Mouse (Mus musculus): ENCODE measurements around the gene Mpo. TPM values are rescaled to one million over a fixed set of nuclear protein-coding genes. Genes with fewer than 3 reads are reported as not detected.

Mpo gene
- polyA plus RNA-seq, 1 experiment from 2014 or later = 3.7 TPM

DNA sequence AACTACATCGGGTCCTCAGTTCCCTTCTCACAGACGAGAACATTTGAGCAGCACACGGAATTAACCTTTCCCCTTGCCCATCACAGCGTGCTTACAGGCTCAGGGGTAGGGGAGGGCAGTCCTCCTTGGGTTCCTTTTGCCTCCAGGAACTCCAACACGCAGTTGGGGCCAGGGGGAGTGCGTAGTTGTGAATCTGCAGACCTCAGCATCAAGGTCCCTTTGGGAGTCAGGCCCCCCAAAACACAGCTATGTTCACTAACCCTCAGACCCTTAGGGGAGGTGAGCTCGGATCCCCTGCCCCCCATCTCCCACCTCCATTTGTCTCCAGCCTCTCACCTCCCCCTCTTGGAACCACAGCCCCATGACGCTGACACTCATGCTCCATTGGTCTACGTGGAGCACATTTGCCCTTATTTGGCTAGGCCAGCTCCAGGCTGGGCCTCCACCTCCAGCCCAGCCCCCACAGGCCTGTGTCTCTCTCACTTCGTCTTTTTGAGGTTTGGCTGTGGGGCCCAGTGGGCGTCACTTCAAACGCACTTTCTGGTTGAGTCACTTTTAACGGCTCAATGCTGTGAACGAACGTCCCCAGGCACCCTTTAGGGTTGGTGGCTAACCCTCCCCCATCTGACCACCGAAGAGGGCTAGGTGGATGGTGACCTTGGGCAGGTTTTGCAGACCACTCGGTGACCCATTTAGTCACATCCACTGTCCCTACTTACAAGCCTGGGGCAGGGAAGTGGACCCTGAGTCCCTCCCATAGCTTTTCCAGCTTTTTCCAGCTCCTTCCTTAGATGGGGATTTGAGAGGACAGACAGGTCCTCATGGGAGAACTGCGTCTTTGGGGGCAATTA, 44.0 kb upstream of the Mpo start:
- DNase-seq (ENCODE audit: low spot score) (no peak), ATAC-seq (ENCODE audit: insufficient number of reproducible peaks, low FRiP score, low TSS enrichment, low read depth) (no peak)
- no peaks in the 10 kb centered on the region for H3K27me3 ChIP-seq (ENCODE audit: control insufficient read depth, insufficient read depth, low read length)
- no peaks in the 10 kb centered on the region for H3K9me3 ChIP-seq (ENCODE audit: control insufficient read depth, low read length)
- no peak overlapping the region for H3K27ac ChIP-seq (replicated peaks; ENCODE audit: low read depth, low read length)
- no peak overlapping the region for H3K9ac ChIP-seq (ENCODE audit: low read length)
- H3K36me3 ChIP-seq (ENCODE audit: control insufficient read depth, insufficient read depth, low read length) = peaks cover 3% of the 10 kb centered on the region; the same call in 1 of the 2 replicates
- WGBS = 32% methylated on average over 18 of the region's 18 CpGs
- no peak overlapping the region for H3K4me3 ChIP-seq (ENCODE audit: low read depth, low read length)
- H3K4me1 ChIP-seq (ENCODE audit: control insufficient read depth, insufficient read depth, low read length) = 0 out of 2 replicates have a peak, but pooled peaks cover 2% of the 10 kb centered on the region
- H3K4me2 ChIP-seq (ENCODE audit: low read depth, severe bottlenecking) = no peak overlapping the region

DNA sequence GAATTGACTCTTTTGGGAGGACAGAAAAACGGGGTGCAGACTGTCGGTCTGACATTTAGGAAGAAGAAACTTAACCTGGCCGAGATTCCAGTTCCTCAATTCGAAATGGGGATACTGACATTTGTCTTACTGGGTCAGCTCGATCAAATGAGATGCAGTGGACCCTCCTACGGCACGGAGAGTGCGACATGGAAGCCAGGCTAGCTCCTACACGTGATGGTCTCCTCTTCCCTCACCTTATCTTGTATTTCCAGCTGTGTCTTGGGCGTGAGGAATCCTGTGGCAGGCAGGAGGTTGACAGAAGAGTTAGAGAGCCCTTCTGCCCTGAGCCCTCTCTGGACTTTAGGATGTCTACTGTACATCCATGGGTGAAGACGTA, 43.3 kb upstream of the Mpo start:
- no peaks in the 10 kb centered on the region for H3K36me3 ChIP-seq (ENCODE audit: control insufficient read depth, insufficient read depth, low read length)
- no peak overlapping the region for H3K9ac ChIP-seq (ENCODE audit: low read length)
- WGBS = 82% methylated on average over 11 of the region's 11 CpGs
- ATAC-seq (ENCODE audit: insufficient number of reproducible peaks, low FRiP score, low TSS enrichment, low read depth) = no peak
- no peak overlapping the region for H3K4me2 ChIP-seq (ENCODE audit: low read depth, severe bottlenecking)
- no peaks in the 10 kb centered on the region for H3K9me3 ChIP-seq (ENCODE audit: control insufficient read depth, low read length)
- no peak overlapping the region for H3K27ac ChIP-seq (replicated peaks; ENCODE audit: low read depth, low read length)
- H3K4me1 ChIP-seq (ENCODE audit: control insufficient read depth, insufficient read depth, low read length) = 0 out of 2 replicates have a peak, but pooled peaks cover 2% of the 10 kb centered on the region
- H3K27me3 ChIP-seq (ENCODE audit: control insufficient read depth, insufficient read depth, low read length) = no peaks in the 10 kb centered on the region
- no peak overlapping the region for H3K4me3 ChIP-seq (ENCODE audit: low read depth, low read length)
- DNase-seq (ENCODE audit: low spot score) = no peak

DNA sequence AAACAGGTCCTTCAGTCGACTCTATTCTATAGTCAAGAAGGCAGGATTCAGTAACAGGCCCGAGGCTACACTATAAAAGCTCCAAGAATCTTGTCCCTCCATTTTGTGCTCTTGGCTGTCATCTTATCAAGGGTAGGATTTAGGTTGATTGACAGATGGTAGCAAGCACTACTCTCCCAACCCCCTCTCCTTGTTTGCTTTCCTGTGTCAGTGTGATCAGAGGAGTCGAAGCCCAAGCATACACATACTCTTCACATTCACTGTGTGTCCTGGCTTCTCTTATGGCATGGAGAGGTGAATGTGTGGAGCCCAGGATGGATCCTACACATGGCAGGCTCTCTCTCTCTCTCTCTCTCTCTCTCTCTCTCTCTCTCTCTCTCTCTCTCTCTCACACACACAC, 42.9 kb upstream of the Mpo start:
- DNase-seq (ENCODE audit: low spot score) (no peak), ATAC-seq (ENCODE audit: insufficient number of reproducible peaks, low FRiP score, low TSS enrichment, low read depth) (no peak)
- no peaks in the 10 kb centered on the region for H3K27me3 ChIP-seq (ENCODE audit: control insufficient read depth, insufficient read depth, low read length)
- H3K4me1 ChIP-seq (ENCODE audit: control insufficient read depth, insufficient read depth, low read length) = 0 out of 2 replicates have a peak, but pooled peaks cover 2% of the 10 kb centered on the region
- no peak overlapping the region for H3K4me3 ChIP-seq (ENCODE audit: low read depth, low read length)
- H3K9ac ChIP-seq (ENCODE audit: low read length) = no peak overlapping the region
- H3K27ac ChIP-seq (replicated peaks; ENCODE audit: low read depth, low read length) = no peak overlapping the region
- no peaks in the 10 kb centered on the region for H3K9me3 ChIP-seq (ENCODE audit: control insufficient read depth, low read length)
- no peak overlapping the region for H3K4me2 ChIP-seq (ENCODE audit: low read depth, severe bottlenecking)
- 79% methylated on average over 3 of the region's 3 CpGs for WGBS
- H3K36me3 ChIP-seq (ENCODE audit: control insufficient read depth, insufficient read depth, low read length) = no peaks in the 10 kb centered on the region

DNA sequence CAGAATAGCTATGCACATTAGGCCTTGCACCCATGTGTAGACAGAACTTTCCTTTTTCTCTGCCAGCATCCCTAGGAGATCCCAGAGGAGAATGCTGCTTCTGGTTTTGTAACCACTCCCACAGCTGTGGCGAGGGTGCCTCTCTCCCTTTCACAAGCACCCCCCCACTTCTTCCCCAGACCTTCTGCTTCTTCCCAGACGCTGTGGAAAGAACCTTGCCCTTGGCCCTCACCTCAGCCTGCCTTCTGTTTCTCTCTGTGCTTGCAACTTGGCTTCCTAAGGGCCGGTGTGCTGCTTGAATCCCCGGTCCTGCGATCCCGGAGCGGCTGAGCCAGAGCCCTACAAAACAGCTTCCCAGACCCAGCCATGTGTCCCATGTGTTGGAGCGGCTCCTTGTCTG, 42.4 kb upstream of the Mpo start:
- H3K4me2 ChIP-seq (ENCODE audit: low read depth, severe bottlenecking) = no peak overlapping the region
- H3K4me3 ChIP-seq (ENCODE audit: low read depth, low read length) = no peak overlapping the region
- H3K27me3 ChIP-seq (ENCODE audit: control insufficient read depth, insufficient read depth, low read length) = no peaks in the 10 kb centered on the region
- H3K36me3 ChIP-seq (ENCODE audit: control insufficient read depth, insufficient read depth, low read length) = no peaks in the 10 kb centered on the region
- no peak for DNase-seq (ENCODE audit: low spot score)
- no peak overlapping the region for H3K27ac ChIP-seq (replicated peaks; ENCODE audit: low read depth, low read length)
- no peak overlapping the region for H3K9ac ChIP-seq (ENCODE audit: low read length)
- 84% methylated on average over 8 of the region's 8 CpGs for WGBS
- H3K4me1 ChIP-seq (ENCODE audit: control insufficient read depth, insufficient read depth, low read length) = 0 out of 2 replicates have a peak, but pooled peaks cover 2% of the 10 kb centered on the region
- H3K9me3 ChIP-seq (ENCODE audit: control insufficient read depth, low read length) = no peaks in the 10 kb centered on the region
- no peak for ATAC-seq (ENCODE audit: insufficient number of reproducible peaks, low FRiP score, low TSS enrichment, low read depth)

DNA sequence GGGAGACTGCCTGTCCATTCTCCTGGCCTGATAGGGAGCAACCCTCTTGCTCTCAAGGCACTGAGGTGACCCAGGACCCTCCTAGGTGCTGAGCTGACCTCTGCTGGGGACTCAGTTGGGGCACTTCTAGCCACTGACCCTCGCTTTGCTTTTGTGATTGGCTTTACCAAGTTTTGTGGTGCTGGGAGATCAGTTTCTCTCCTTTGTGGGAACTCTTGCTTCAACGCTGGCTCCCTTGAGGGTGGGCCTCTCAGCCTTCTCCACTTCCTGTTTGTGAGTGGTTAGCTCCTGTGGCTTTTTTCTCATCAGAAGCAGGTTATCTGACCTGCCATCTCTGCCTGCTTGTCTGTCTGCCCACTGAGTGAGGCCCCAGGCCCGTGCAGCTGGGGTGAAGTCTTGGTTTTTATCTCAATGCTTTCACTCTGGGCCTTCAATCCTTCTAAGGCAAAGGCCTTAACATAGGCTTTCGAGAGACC, 41.9 kb upstream of the Mpo start:
- H3K9me3 ChIP-seq (ENCODE audit: control insufficient read depth, low read length) = no peaks in the 10 kb centered on the region
- H3K27me3 ChIP-seq (ENCODE audit: control insufficient read depth, insufficient read depth, low read length) = no peaks in the 10 kb centered on the region
- no peak overlapping the region for H3K27ac ChIP-seq (replicated peaks; ENCODE audit: low read depth, low read length)
- H3K4me2 ChIP-seq (ENCODE audit: low read depth, severe bottlenecking) = no peak overlapping the region
- no peak overlapping the region for H3K9ac ChIP-seq (ENCODE audit: low read length)
- DNase-seq (ENCODE audit: low spot score) = no peak
- no peaks in the 10 kb centered on the region for H3K36me3 ChIP-seq (ENCODE audit: control insufficient read depth, insufficient read depth, low read length)
- ATAC-seq (ENCODE audit: insufficient number of reproducible peaks, low FRiP score, low TSS enrichment, low read depth) = no peak
- H3K4me3 ChIP-seq (ENCODE audit: low read depth, low read length) = no peak overlapping the region
- WGBS = 70% methylated on average over 4 of the region's 4 CpGs
- H3K4me1 ChIP-seq (ENCODE audit: control insufficient read depth, insufficient read depth, low read length) = 0 out of 2 replicates have a peak, but pooled peaks cover 2% of the 10 kb centered on the region

DNA sequence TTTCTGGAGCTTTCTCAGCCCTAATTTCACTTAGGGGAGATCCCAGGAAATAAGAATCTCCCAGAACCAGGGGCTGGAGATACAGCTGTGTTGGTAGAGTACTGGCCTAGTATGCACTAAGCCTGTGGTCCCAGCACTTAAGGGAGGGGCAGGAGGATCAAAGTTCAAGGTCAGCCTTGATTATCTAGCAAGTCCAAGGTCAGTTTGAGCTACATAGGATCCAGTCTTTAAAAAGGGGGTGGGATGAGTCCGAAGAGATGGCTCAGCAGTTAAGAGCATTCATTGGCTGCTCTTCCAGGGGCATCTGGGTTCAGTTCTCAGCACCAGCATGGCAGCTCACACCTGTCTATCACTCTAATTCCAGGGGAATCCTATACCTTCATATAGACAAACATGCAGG, 41.1 kb upstream of the Mpo start:
- DNase-seq (ENCODE audit: low spot score) (no peak), ATAC-seq (ENCODE audit: insufficient number of reproducible peaks, low FRiP score, low TSS enrichment, low read depth) (no peak)
- H3K4me3 ChIP-seq (ENCODE audit: low read depth, low read length) = no peak overlapping the region
- no peak overlapping the region for H3K9ac ChIP-seq (ENCODE audit: low read length)
- no peaks in the 10 kb centered on the region for H3K36me3 ChIP-seq (ENCODE audit: control insufficient read depth, insufficient read depth, low read length)
- WGBS = 97% methylated on average over 1 of the region's 1 CpGs
- 0 out of 2 replicates have a peak, but pooled peaks cover 2% of the 10 kb centered on the region for H3K4me1 ChIP-seq (ENCODE audit: control insufficient read depth, insufficient read depth, low read length)
- H3K9me3 ChIP-seq (ENCODE audit: control insufficient read depth, low read length) = no peaks in the 10 kb centered on the region
- H3K4me2 ChIP-seq (ENCODE audit: low read depth, severe bottlenecking) = no peak overlapping the region
- H3K27me3 ChIP-seq (ENCODE audit: control insufficient read depth, insufficient read depth, low read length) = no peaks in the 10 kb centered on the region
- H3K27ac ChIP-seq (replicated peaks; ENCODE audit: low read depth, low read length) = no peak overlapping the region

DNA sequence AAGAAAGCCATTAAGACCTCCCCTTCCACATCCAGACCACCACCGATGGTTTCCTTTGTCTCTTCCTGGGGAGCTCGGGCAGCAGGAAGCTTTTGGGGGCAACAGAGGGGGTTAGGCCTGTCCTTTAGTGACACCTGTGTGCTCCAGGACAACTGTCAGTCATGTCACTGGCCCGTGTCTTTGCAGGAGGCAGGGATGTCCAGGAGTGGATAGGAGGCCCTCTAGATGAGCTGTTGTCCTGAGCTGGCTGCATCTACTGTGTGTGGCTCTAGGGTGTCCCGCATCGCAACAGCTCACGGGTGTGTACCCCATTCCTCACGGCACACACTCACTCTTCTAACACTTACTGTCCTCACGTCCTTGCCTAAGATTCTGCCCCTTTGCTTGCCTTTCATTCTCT, 40.1 kb upstream of the Mpo start:
- Histone ChIP-seq H3K9ac (ENCODE audit: low read length) (no peak overlapping the region), H3K27me3 (ENCODE audit: control insufficient read depth, insufficient read depth, low read length) (no peaks in the 10 kb centered on the region), H3K4me1 (ENCODE audit: control insufficient read depth, insufficient read depth, low read length) (0 out of 2 replicates have a peak, but pooled peaks cover 2% of the 10 kb centered on the region), H3K27ac (replicated peaks; ENCODE audit: low read depth, low read length) (no peak overlapping the region), H3K4me3 (ENCODE audit: low read depth, low read length) (no peak overlapping the region), H3K36me3 (ENCODE audit: control insufficient read depth, insufficient read depth, low read length) (no peaks in the 10 kb centered on the region), H3K4me2 (ENCODE audit: low read depth, severe bottlenecking) (no peak overlapping the region), H3K9me3 (ENCODE audit: control insufficient read depth, low read length) (no peaks in the 10 kb centered on the region)
- 84% methylated on average over 8 of the region's 8 CpGs for WGBS
- no peak for ATAC-seq (ENCODE audit: insufficient number of reproducible peaks, low FRiP score, low TSS enrichment, low read depth)
- no peak for DNase-seq (ENCODE audit: low spot score)

DNA sequence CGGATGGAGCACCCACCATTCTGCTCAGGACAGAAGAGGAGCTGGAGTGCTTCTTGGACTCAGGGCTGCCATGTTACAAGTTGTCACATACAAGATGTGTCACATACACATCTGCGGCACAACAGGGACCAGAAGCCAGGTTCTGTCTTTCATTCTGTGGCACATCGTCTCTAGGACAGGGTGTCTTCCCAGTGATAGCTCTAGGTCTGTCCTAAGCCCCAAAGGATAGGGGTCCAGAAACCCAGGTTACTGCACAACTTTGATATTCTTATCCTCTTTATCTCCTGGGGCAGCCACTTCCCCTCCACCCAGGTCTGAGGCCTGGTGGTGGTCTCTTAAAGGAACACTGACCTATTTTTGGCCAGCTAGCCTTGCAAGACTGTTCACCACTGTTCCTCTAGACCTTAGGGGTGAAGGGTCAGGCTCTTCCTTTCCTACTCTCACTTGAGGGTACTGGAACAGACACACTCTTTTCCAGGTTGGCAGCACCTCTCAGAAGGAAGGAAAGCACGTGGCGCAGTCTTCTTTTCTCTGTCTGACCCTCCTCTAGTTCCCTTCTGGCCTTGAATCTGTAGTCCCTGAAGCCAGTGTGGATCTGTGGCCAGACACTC, 39.4 kb upstream of the Mpo start:
- Histone ChIP-seq H3K9ac (ENCODE audit: low read length) (no peak overlapping the region), H3K9me3 (ENCODE audit: control insufficient read depth, low read length) (no peaks in the 10 kb centered on the region), H3K4me2 (ENCODE audit: low read depth, severe bottlenecking) (no peak overlapping the region), H3K27ac (replicated peaks; ENCODE audit: low read depth, low read length) (no peak overlapping the region), H3K27me3 (ENCODE audit: control insufficient read depth, insufficient read depth, low read length) (no peaks in the 10 kb centered on the region), H3K4me1 (ENCODE audit: control insufficient read depth, insufficient read depth, low read length) (0 out of 2 replicates have a peak, but pooled peaks cover 2% of the 10 kb centered on the region), H3K36me3 (ENCODE audit: control insufficient read depth, insufficient read depth, low read length) (no peaks in the 10 kb centered on the region), H3K4me3 (ENCODE audit: low read depth, low read length) (no peak overlapping the region)
- 82% methylated on average over 5 of the region's 5 CpGs for WGBS
- DNase-seq (ENCODE audit: low spot score) (no peak), ATAC-seq (ENCODE audit: insufficient number of reproducible peaks, low FRiP score, low TSS enrichment, low read depth) (no peak)

Measured in limb, embryonic 11.5 days (tissue).